Mouse (Mus musculus) brain, embryonic 14.5 days (tissue): Measurements from ENCODE around the gene Gm21969.

Experiments used
- CTCF ChIP-seq: fragments of 200-500 bp; IDR thresholded peaks from 2 replicates; pipeline ENCODE4 v1.5.1; 2012; ENCODE audit warnings: inconsistent platforms, mild to moderate bottlenecking, moderate library complexity, borderline replicate concordance; ENCODE audit not compliant: insufficient read depth, insufficient read length; ENCODE audit errors: extremely low read depth
- POLR2A ChIP-seq: fragments of 200-500 bp; IDR thresholded peaks from 2 replicates; pipeline ENCODE4 v1.6.1; 2012; ENCODE audit warnings: mild to moderate bottlenecking, inconsistent platforms, borderline replicate concordance; ENCODE audit not compliant: poor library complexity, insufficient read depth, insufficient read length, severe bottlenecking; ENCODE audit errors: extremely low read depth

DNA sequence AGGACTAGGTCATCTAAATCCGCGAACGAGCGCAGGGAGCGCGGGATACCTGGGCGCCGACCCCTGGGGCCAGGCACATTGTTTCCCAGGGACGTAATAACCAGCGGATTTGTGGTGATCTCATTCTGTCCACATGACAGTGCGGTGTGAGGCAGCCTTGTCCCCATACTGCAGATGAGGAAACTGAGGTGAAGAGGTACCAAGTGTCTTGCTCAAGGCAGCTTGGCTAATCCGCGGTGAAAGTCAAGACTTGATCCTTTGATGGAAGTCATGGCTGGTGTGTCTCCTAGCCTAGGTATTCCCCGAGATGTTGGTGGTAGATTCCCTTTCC is 27.3 kb upstream of the Gm21969 start:
- no peak for TF ChIP-seq CTCF
- no peak for TF ChIP-seq POLR2A
